Mouse (Mus musculus): ENCODE results near the gene Trmt5. TPM values are rescaled to one million over a fixed set of nuclear protein-coding genes. Genes with fewer than 3 reads are reported as not detected.

The Trmt5 gene
- polyA plus RNA-seq, 1 experiment: 8.3 TPM

DNA sequence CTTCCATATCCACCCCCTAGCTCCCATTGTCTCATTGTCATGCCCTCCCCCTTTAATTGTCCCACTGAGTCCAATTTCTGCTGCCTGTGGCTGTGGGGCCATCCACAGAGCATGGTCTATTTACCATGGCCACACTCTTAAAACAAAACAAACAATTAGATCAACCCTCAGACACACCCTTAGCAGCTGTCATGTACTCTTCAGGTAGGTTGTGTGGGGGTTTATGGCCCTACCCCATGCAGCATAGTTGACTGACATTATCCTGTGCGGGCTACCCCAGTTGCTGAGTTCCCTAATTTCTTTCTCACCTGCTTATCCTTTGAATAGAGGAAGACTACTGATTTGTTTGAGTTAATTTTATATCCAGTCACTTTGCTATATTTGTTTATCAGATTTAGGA lies 26.2 kb downstream of the Trmt5 start:
- Histone ChIP-seq H3K36me3 (ENCODE audit: control insufficient read depth, insufficient read depth) (no peaks in the 10 kb centered on the region), H3K4me3 (ENCODE audit: insufficient read depth, poor library complexity, severe bottlenecking) (no peak overlapping the region), H3K27me3 (ENCODE audit: control insufficient read depth, insufficient read depth, insufficient read length) (no peaks in the 10 kb centered on the region), H3K79me3 (ENCODE audit: low read depth) (peaks cover 6% of the 10 kb centered on the region), H3ac (ENCODE audit: control insufficient read depth, insufficient read length, low read depth) (no peak overlapping the region), H3K79me2 (ENCODE audit: control insufficient read depth, insufficient read depth) (no peaks in the 10 kb centered on the region)
- TF ChIP-seq CTCF (IDR thresholded peaks at IDR 0.05; ENCODE audit: control insufficient read depth, insufficient read depth, insufficient read length) (no peak), MYOG (IDR thresholded peaks at IDR 0.05; ENCODE audit: control insufficient read depth, extremely low read depth, insufficient read length) (no peak), FOSL1 (IDR thresholded peaks at IDR 0.05; ENCODE audit: insufficient read depth, low read length, poor library complexity, severe bottlenecking) (no peak)

DNA sequence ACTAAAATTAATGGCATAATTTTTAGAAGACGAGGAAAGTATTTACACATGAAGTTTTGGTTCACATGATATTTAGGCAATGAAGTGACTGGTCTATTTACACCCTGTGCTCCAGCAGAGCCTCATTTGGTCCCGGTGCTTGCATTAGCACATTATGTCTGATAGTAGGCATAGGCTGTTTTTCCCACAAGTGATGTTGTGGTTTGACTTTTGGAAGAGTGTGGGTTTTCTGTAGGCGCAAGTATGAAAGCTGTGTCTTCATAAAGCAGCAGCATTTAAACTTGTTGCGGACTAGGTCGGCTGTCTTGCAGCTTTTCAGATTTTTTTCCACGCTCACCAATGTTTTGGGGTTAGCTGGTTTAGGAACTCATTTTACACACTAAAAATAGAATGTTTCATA lies 27.2 kb downstream of the Trmt5 start:
- H3K36me3 ChIP-seq (ENCODE audit: control insufficient read depth, insufficient read depth): no peaks in the 10 kb centered on the region
- H3K27me3 ChIP-seq (ENCODE audit: control insufficient read depth, insufficient read depth, insufficient read length): no peaks in the 10 kb centered on the region
- no peak for TF ChIP-seq MYOG (IDR thresholded peaks at IDR 0.05; ENCODE audit: control insufficient read depth, extremely low read depth, insufficient read length)
- TF ChIP-seq USF1 (IDR thresholded peaks at IDR 0.05; ENCODE audit: low read depth): no peak
- TF ChIP-seq FOSL1 (IDR thresholded peaks at IDR 0.05; ENCODE audit: insufficient read depth, low read length, poor library complexity, severe bottlenecking): no peak
- TF ChIP-seq CTCF (IDR thresholded peaks at IDR 0.05; ENCODE audit: control insufficient read depth, insufficient read depth, insufficient read length): no peak
- TF ChIP-seq MAX (IDR thresholded peaks at IDR 0.05): no peak
- no peak for TF ChIP-seq MYOD1 (IDR thresholded peaks at IDR 0.05; ENCODE audit: control insufficient read depth, insufficient read length, low read depth)
- no peak for TF ChIP-seq CEBPB (IDR thresholded peaks at IDR 0.05; ENCODE audit: low read depth)
- no peaks in the 10 kb centered on the region for H3K79me2 ChIP-seq (ENCODE audit: control insufficient read depth, insufficient read depth)
- no peak overlapping the region for H3ac ChIP-seq (ENCODE audit: control insufficient read depth, insufficient read length, low read depth)
- no peak overlapping the region for H3K4me3 ChIP-seq (ENCODE audit: insufficient read depth, poor library complexity, severe bottlenecking)
- peaks cover 6% of the 10 kb centered on the region for H3K79me3 ChIP-seq (ENCODE audit: low read depth)

DNA sequence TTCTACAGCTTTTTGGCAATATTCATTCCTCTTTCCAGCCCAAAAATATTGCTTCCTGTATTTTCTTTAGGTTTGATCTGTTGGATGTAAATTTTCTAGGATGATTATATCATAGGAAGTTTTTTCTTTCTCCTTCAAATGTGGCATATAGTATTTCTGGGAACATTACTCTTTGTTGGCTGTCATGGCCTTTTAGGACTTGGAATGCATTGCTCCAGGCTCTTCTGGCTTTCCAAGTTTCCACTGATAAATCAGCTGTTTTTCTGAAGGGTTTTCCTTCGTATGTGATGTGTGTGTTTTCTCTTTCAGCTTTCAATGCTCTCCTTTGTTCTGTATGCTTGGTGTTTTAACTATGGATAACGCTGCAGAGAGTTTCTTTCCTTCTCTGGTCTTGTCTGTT lies 31.5 kb downstream of the Trmt5 start:
- no peaks in the 10 kb centered on the region for H3K27me3 ChIP-seq (ENCODE audit: control insufficient read depth, insufficient read depth, insufficient read length)
- no peak overlapping the region for H3ac ChIP-seq (ENCODE audit: control insufficient read depth, insufficient read length, low read depth)
- H3K79me2 ChIP-seq (ENCODE audit: control insufficient read depth, insufficient read depth): no peaks in the 10 kb centered on the region
- no peaks in the 10 kb centered on the region for H3K36me3 ChIP-seq (ENCODE audit: control insufficient read depth, insufficient read depth)
- no peak overlapping the region for H3K4me3 ChIP-seq (ENCODE audit: insufficient read depth, poor library complexity, severe bottlenecking)
- TF ChIP-seq USF1 (IDR thresholded peaks at IDR 0.05; ENCODE audit: low read depth) (no peak), CTCF (IDR thresholded peaks at IDR 0.05; ENCODE audit: control insufficient read depth, insufficient read depth, insufficient read length) (no peak), CEBPB (IDR thresholded peaks at IDR 0.05; ENCODE audit: low read depth) (no peak), MAX (IDR thresholded peaks at IDR 0.05) (no peak), FOSL1 (IDR thresholded peaks at IDR 0.05; ENCODE audit: insufficient read depth, low read length, poor library complexity, severe bottlenecking) (no peak), MYOD1 (IDR thresholded peaks at IDR 0.05; ENCODE audit: control insufficient read depth, insufficient read length, low read depth) (no peak), MYOG (IDR thresholded peaks at IDR 0.05; ENCODE audit: control insufficient read depth, extremely low read depth, insufficient read length) (no peak)
- H3K79me3 ChIP-seq (ENCODE audit: low read depth): peaks cover 2% of the 10 kb centered on the region

DNA sequence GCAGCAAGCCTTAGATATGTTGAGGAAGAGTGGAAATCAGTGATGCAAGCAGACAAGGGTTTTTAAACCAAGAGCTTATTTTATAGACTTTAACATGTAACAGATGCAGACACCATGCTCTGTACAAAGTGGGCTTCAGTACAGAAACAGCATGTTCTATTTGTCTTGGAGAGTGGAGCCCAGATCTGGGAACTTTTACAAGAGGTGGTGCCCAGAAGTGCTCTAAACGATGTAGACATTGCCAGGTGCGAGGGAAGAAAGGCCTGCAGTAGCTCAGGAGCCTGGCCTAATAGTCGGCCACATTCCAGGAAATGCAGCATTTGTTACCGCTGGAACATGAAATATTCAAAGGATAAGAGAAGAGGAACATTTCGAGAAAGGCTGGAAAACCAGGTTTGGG lies 40.8 kb downstream of the Trmt5 start:
- peaks cover 3% of the 10 kb centered on the region for H3K36me3 ChIP-seq (ENCODE audit: control insufficient read depth, insufficient read depth)
- H3K27me3 ChIP-seq (ENCODE audit: control insufficient read depth, insufficient read depth, insufficient read length): no peaks in the 10 kb centered on the region
- no peak overlapping the region for H3K4me3 ChIP-seq (ENCODE audit: insufficient read depth, poor library complexity, severe bottlenecking)
- no peaks in the 10 kb centered on the region for H3K79me2 ChIP-seq (ENCODE audit: control insufficient read depth, insufficient read depth)
- H3ac ChIP-seq (ENCODE audit: control insufficient read depth, insufficient read length, low read depth): no peak overlapping the region
- H3K79me3 ChIP-seq (ENCODE audit: low read depth): no peaks in the 10 kb centered on the region
- TF ChIP-seq USF1 (IDR thresholded peaks at IDR 0.05; ENCODE audit: low read depth) (no peak), CTCF (IDR thresholded peaks at IDR 0.05; ENCODE audit: control insufficient read depth, insufficient read depth, insufficient read length) (no peak), MAX (IDR thresholded peaks at IDR 0.05) (no peak), FOSL1 (IDR thresholded peaks at IDR 0.05; ENCODE audit: insufficient read depth, low read length, poor library complexity, severe bottlenecking) (no peak), MYOD1 (IDR thresholded peaks at IDR 0.05; ENCODE audit: control insufficient read depth, insufficient read length, low read depth) (no peak), CEBPB (IDR thresholded peaks at IDR 0.05; ENCODE audit: low read depth) (no peak), MYOG (IDR thresholded peaks at IDR 0.05; ENCODE audit: control insufficient read depth, extremely low read depth, insufficient read length) (no peak)

DNA sequence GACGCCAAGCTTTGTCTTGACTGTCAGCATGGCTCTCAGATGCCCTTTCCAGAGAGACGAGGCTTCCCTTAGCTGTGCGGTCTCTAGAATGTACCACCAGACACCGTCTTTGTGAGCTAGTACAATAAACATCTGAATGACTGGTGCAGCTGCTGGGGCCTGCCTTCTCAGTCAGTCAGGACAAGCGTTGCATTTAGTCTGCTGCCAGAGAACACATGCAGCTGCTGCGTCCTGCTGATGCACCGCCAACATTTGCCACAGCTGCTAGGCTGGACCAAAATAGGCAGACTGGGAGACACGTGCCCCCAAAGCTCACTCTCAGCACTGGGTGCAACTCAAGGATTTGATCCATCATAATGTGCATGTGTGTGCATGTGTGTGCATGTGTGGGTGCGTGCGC lies 44.5 kb downstream of the Trmt5 start:
- H3ac ChIP-seq (ENCODE audit: control insufficient read depth, insufficient read length, low read depth): no peak overlapping the region
- TF ChIP-seq USF1 (IDR thresholded peaks at IDR 0.05; ENCODE audit: low read depth): peak; percentile 78
- peak; percentile 100 for TF ChIP-seq MYOD1 (IDR thresholded peaks at IDR 0.05; ENCODE audit: control insufficient read depth, insufficient read length, low read depth)
- TF ChIP-seq MYOG (IDR thresholded peaks at IDR 0.05; ENCODE audit: control insufficient read depth, extremely low read depth, insufficient read length): no peak
- peak; percentile 66 for TF ChIP-seq MAX (IDR thresholded peaks at IDR 0.05)
- no peak for TF ChIP-seq CTCF (IDR thresholded peaks at IDR 0.05; ENCODE audit: control insufficient read depth, insufficient read depth, insufficient read length)
- no peak for TF ChIP-seq CEBPB (IDR thresholded peaks at IDR 0.05; ENCODE audit: low read depth)
- TF ChIP-seq FOSL1 (IDR thresholded peaks at IDR 0.05; ENCODE audit: insufficient read depth, low read length, poor library complexity, severe bottlenecking): no peak
- no peaks in the 10 kb centered on the region for H3K79me2 ChIP-seq (ENCODE audit: control insufficient read depth, insufficient read depth)
- no peaks in the 10 kb centered on the region for H3K79me3 ChIP-seq (ENCODE audit: low read depth)
- no peak overlapping the region for H3K4me3 ChIP-seq (ENCODE audit: insufficient read depth, poor library complexity, severe bottlenecking)
- no peaks in the 10 kb centered on the region for H3K27me3 ChIP-seq (ENCODE audit: control insufficient read depth, insufficient read depth, insufficient read length)
- H3K36me3 ChIP-seq (ENCODE audit: control insufficient read depth, insufficient read depth): peaks cover 3% of the 10 kb centered on the region

DNA sequence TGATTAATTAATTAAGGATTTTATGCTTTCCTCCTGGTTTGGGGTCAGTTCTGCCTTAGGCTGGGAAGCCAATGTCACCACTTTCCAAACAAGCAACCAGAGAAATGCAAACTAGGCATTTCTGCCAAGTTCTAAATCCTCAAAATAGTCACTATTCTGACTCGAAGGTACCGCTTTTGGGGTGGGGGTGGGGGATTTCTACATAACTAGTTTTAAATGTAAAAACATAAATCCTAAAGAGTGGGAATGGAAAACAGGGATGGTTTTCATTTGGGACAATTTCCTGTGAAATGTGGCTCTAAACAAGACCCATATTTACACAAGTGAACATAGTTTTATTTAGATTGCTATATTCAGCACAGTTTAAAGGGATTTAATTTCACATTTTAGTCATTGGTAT lies 53.9 kb downstream of the Trmt5 start:
- TF ChIP-seq USF1 (IDR thresholded peaks at IDR 0.05; ENCODE audit: low read depth) (no peak), CEBPB (IDR thresholded peaks at IDR 0.05; ENCODE audit: low read depth) (no peak), MYOG (IDR thresholded peaks at IDR 0.05; ENCODE audit: control insufficient read depth, extremely low read depth, insufficient read length) (no peak), FOSL1 (IDR thresholded peaks at IDR 0.05; ENCODE audit: insufficient read depth, low read length, poor library complexity, severe bottlenecking) (no peak), MYOD1 (IDR thresholded peaks at IDR 0.05; ENCODE audit: control insufficient read depth, insufficient read length, low read depth) (no peak), MAX (IDR thresholded peaks at IDR 0.05) (no peak), CTCF (IDR thresholded peaks at IDR 0.05; ENCODE audit: control insufficient read depth, insufficient read depth, insufficient read length) (no peak)
- Histone ChIP-seq H3K79me2 (ENCODE audit: control insufficient read depth, insufficient read depth) (peaks cover 20% of the 10 kb centered on the region), H3K36me3 (ENCODE audit: control insufficient read depth, insufficient read depth) (no peaks in the 10 kb centered on the region), H3K79me3 (ENCODE audit: low read depth) (no peaks in the 10 kb centered on the region), H3K27me3 (ENCODE audit: control insufficient read depth, insufficient read depth, insufficient read length) (no peaks in the 10 kb centered on the region), H3K4me3 (ENCODE audit: insufficient read depth, poor library complexity, severe bottlenecking) (no peak overlapping the region), H3ac (ENCODE audit: control insufficient read depth, insufficient read length, low read depth) (no peak overlapping the region)

Data from C2C12 (cell line).